Mouse (Mus musculus): ENCODE measurements at regions not wholly inside any gene's neighbourhood (a gene's known extent, or its start where the extent isn't known, plus 50 kb on each side); places are given as distances from the start of the nearest gene placed in this dataset.
A peak's percentile ranks its signal among the peaks of the same experiment; 100 is the strongest.

GRCm38 (mm10) chr3:41201782-41202181, 118.9 kb upstream of the Pgrmc2 start:
- Histone ChIP-seq H3K79me2 (ENCODE audit: control insufficient read depth, insufficient read depth, low read length) (no peaks in the 10 kb centered on the region), H3K9ac (ENCODE audit: low read depth, low read length) (no peak overlapping the region), H3K27ac (replicated peaks; ENCODE audit: insufficient read depth, low read depth, low read length) (no peak overlapping the region), H3K27me3 (ENCODE audit: control insufficient read depth, insufficient read depth, low read length) (no peaks in the 10 kb centered on the region), H3K4me1 (ENCODE audit: control insufficient read depth, insufficient read depth, low read length) (no peaks in the 10 kb centered on the region), H3K36me3 (ENCODE audit: control insufficient read depth, insufficient read depth, low read length) (no peaks in the 10 kb centered on the region), H3K4me3 (ENCODE audit: insufficient read depth, low read depth, low read length) (no peak overlapping the region)
- DNase-seq (ENCODE audit: extremely low read depth, low read depth, low spot score), result peak; percentile 2
- 41% methylated on average over 4 of the region's 4 CpGs for WGBS
- TF ChIP-seq CTCF (IDR thresholded peaks at IDR 0.05; ENCODE audit: low read depth, low read length), result peak; percentile 31; the same call in 1 of the 2 replicates
- no peak for TF ChIP-seq POLR2A (IDR thresholded peaks at IDR 0.05; ENCODE audit: extremely low read depth, insufficient read depth, low read length)

GRCm38 (mm10) chr3:41200026-41200425, 117.2 kb upstream of the Pgrmc2 start:
- H3K79me2 ChIP-seq (ENCODE audit: control insufficient read depth, insufficient read depth, low read length), result no peaks in the 10 kb centered on the region
- DNase-seq (ENCODE audit: extremely low read depth, low read depth, low spot score), result no peak
- H3K9ac ChIP-seq (ENCODE audit: low read depth, low read length), result no peak overlapping the region
- 77% methylated on average over 5 of the region's 5 CpGs for WGBS
- H3K36me3 ChIP-seq (ENCODE audit: control insufficient read depth, insufficient read depth, low read length), result no peaks in the 10 kb centered on the region
- H3K27ac ChIP-seq (replicated peaks; ENCODE audit: insufficient read depth, low read depth, low read length), result no peak overlapping the region
- H3K27me3 ChIP-seq (ENCODE audit: control insufficient read depth, insufficient read depth, low read length), result no peaks in the 10 kb centered on the region
- H3K4me3 ChIP-seq (ENCODE audit: insufficient read depth, low read depth, low read length), result no peak overlapping the region
- no peak for TF ChIP-seq POLR2A (IDR thresholded peaks at IDR 0.05; ENCODE audit: extremely low read depth, insufficient read depth, low read length)
- TF ChIP-seq CTCF (IDR thresholded peaks at IDR 0.05; ENCODE audit: low read depth, low read length), result no peak
- H3K4me1 ChIP-seq (ENCODE audit: control insufficient read depth, insufficient read depth, low read length), result no peaks in the 10 kb centered on the region

GRCm38 (mm10) chr3:41198216-41198976, 115.5 kb upstream of the Pgrmc2 start:
- no peaks in the 10 kb centered on the region for H3K27me3 ChIP-seq (ENCODE audit: control insufficient read depth, insufficient read depth, low read length)
- H3K4me3 ChIP-seq (ENCODE audit: insufficient read depth, low read depth, low read length), result no peak overlapping the region
- WGBS, result 85% methylated on average over 15 of the region's 15 CpGs

GRCm38 (mm10) chr3:41195113-41195975, 112.5 kb upstream of the Pgrmc2 start:
- peak; percentile 20 for DNase-seq (ENCODE audit: extremely low read depth, low read depth, low spot score)
- WGBS, result 81% methylated on average over 7 of the region's 7 CpGs
- Histone ChIP-seq H3K27ac (replicated peaks; ENCODE audit: insufficient read depth, low read depth, low read length) (no peak overlapping the region), H3K4me3 (ENCODE audit: insufficient read depth, low read depth, low read length) (no peak overlapping the region), H3K79me2 (ENCODE audit: control insufficient read depth, insufficient read depth, low read length) (no peaks in the 10 kb centered on the region), H3K9ac (ENCODE audit: low read depth, low read length) (no peak overlapping the region), H3K36me3 (ENCODE audit: control insufficient read depth, insufficient read depth, low read length) (no peaks in the 10 kb centered on the region), H3K27me3 (ENCODE audit: control insufficient read depth, insufficient read depth, low read length) (no peaks in the 10 kb centered on the region), H3K4me1 (ENCODE audit: control insufficient read depth, insufficient read depth, low read length) (no peaks in the 10 kb centered on the region)
- TF ChIP-seq CTCF (IDR thresholded peaks at IDR 0.05; ENCODE audit: low read depth, low read length), result no peak
- no peak for TF ChIP-seq POLR2A (IDR thresholded peaks at IDR 0.05; ENCODE audit: extremely low read depth, insufficient read depth, low read length)

More at GRCm38 (mm10) chr3:41198216-41198976, 115.5 kb upstream of the Pgrmc2 start:
- no peak for TF ChIP-seq CTCF (IDR thresholded peaks at IDR 0.05; ENCODE audit: low read depth, low read length)
- no peak for TF ChIP-seq POLR2A (IDR thresholded peaks at IDR 0.05; ENCODE audit: extremely low read depth, insufficient read depth, low read length)
- Histone ChIP-seq H3K27ac (replicated peaks; ENCODE audit: insufficient read depth, low read depth, low read length) (no peak overlapping the region), H3K79me2 (ENCODE audit: control insufficient read depth, insufficient read depth, low read length) (no peaks in the 10 kb centered on the region), H3K9ac (ENCODE audit: low read depth, low read length) (no peak overlapping the region), H3K36me3 (ENCODE audit: control insufficient read depth, insufficient read depth, low read length) (no peaks in the 10 kb centered on the region), H3K4me1 (ENCODE audit: control insufficient read depth, insufficient read depth, low read length) (no peaks in the 10 kb centered on the region)
- no peak for DNase-seq (ENCODE audit: extremely low read depth, low read depth, low spot score)

GRCm38 (mm10) chr3:41194311-41195112, 111.7 kb upstream of the Pgrmc2 start:
- no peaks in the 10 kb centered on the region for H3K27me3 ChIP-seq (ENCODE audit: control insufficient read depth, insufficient read depth, low read length)
- no peaks in the 10 kb centered on the region for H3K36me3 ChIP-seq (ENCODE audit: control insufficient read depth, insufficient read depth, low read length)
- no peak overlapping the region for H3K4me3 ChIP-seq (ENCODE audit: insufficient read depth, low read depth, low read length)
- H3K9ac ChIP-seq (ENCODE audit: low read depth, low read length), result no peak overlapping the region
- H3K4me1 ChIP-seq (ENCODE audit: control insufficient read depth, insufficient read depth, low read length), result no peaks in the 10 kb centered on the region
- 91% methylated on average over 9 of the region's 9 CpGs for WGBS
- H3K79me2 ChIP-seq (ENCODE audit: control insufficient read depth, insufficient read depth, low read length), result no peaks in the 10 kb centered on the region
- TF ChIP-seq POLR2A (IDR thresholded peaks at IDR 0.05; ENCODE audit: extremely low read depth, insufficient read depth, low read length), result no peak
- no peak for TF ChIP-seq CTCF (IDR thresholded peaks at IDR 0.05; ENCODE audit: low read depth, low read length)
- H3K27ac ChIP-seq (replicated peaks; ENCODE audit: insufficient read depth, low read depth, low read length), result no peak overlapping the region
- DNase-seq (ENCODE audit: extremely low read depth, low read depth, low spot score), result no peak
